Mouse (Mus musculus) brain, embryonic 14.5 days (tissue): ENCODE measurements at regions not wholly inside any gene's neighbourhood (a gene's known extent, or its start where the extent isn't known, plus 50 kb on each side); places are given as distances from the start of the nearest gene placed in this dataset.
"Not testable (repeated sequence)": the region's sequence is repeated elsewhere in the genome, so short reads cannot be mapped to it uniquely, and the experiment has no call there.

Experiments used
- CTCF ChIP-seq: fragments of 200-500 bp; IDR thresholded peaks from 2 replicates; pipeline ENCODE4 v1.5.1; 2012; ENCODE audit warnings: inconsistent platforms, mild to moderate bottlenecking, moderate library complexity, borderline replicate concordance; ENCODE audit not compliant: insufficient read depth, insufficient read length; ENCODE audit errors: extremely low read depth
- POLR2A ChIP-seq: fragments of 200-500 bp; IDR thresholded peaks from 2 replicates; pipeline ENCODE4 v1.6.1; 2012; ENCODE audit warnings: mild to moderate bottlenecking, inconsistent platforms, borderline replicate concordance; ENCODE audit not compliant: poor library complexity, insufficient read depth, insufficient read length, severe bottlenecking; ENCODE audit errors: extremely low read depth

DNA sequence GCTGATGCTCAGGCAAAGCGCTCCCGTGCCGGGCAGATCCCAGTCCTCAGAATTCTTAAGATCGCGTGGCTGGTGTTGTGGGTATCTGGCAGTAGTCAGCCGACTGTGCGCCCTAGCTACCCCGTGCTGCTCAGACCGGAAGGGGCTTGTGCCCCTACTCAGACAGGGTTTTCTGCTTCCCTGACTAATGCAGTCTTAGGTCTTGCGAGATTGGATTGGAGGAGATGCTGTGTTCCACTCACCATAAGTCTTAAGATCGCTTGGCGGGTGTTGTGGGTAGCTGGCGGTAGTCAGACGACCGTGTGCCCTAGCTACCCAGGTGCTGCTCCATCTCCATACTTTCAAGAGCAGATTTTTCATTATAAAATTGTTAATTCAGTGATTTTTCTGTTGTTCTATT lies 944.3 kb upstream of the Cdh8 start:
- TF ChIP-seq CTCF, POLR2A: not testable (repeated sequence)
